Mouse (Mus musculus) thymus, postnatal 10 days (tissue): Measurements from ENCODE around the gene Maged1.
"Not testable (repeated sequence)": the region's sequence is repeated elsewhere in the genome, so short reads cannot be mapped to it uniquely, and the experiment has no call there.

ENCODE experiments used
- DNase-seq, 2 experiments: peaks; one replicate each; pipeline ENCODE4 v3.0.0; 2021; ENCODE audit warnings: low spot score in 2 of 2

Gene Maged1

GRCm38 (mm10) chrX:94541918-94542355 is at the start of gene Maged1:
Maged1 (minus strand) TSS chrX:94542143.
- peak; percentile 17 to 24 for DNase-seq

- no peak for DNase-seq
Measured at GRCm38 (mm10) chrX:94580251-94580650, 38.3 kb upstream of the Maged1 start.

- no peak for DNase-seq
Measured at GRCm38 (mm10) chrX:94564694-94565093, 22.8 kb upstream of the Maged1 start.

- DNase-seq: no peak
Measured at GRCm38 (mm10) chrX:94562392-94562791, 20.4 kb upstream of the Maged1 start.

GRCm38 (mm10) chrX:94548227-94548626 is 6.3 kb upstream of the Maged1 start:
- no peak for DNase-seq

GRCm38 (mm10) chrX:94545941-94546340 is 4.0 kb upstream of the Maged1 start:
- DNase-seq: no peak

- no peak for DNase-seq
Measured at GRCm38 (mm10) chrX:94544923-94545322, 3.0 kb upstream of the Maged1 start.

- no peak for DNase-seq
Measured at GRCm38 (mm10) chrX:94542536-94542935, 593 bp upstream of the Maged1 start.

GRCm38 (mm10) chrX:94541206-94541605 is 737 bp downstream of the Maged1 start:
- no peak for DNase-seq

- no peak for DNase-seq
Measured at GRCm38 (mm10) chrX:94540341-94541201, 1.4 kb downstream of the Maged1 start.

GRCm38 (mm10) chrX:94534346-94534745 is 7.6 kb downstream of the Maged1 start:
- no peak for DNase-seq

- DNase-seq: no peak
Measured at GRCm38 (mm10) chrX:94530301-94530700, 11.6 kb downstream of the Maged1 start.

GRCm38 (mm10) chrX:94522166-94522565 is 19.8 kb downstream of the Maged1 start:
- DNase-seq: no peak

GRCm38 (mm10) chrX:94508442-94508819 is 33.5 kb downstream of the Maged1 start:
- DNase-seq: no peak

- DNase-seq: not testable (repeated sequence)
Measured at GRCm38 (mm10) chrX:94507698-94508441, 34.1 kb downstream of the Maged1 start.

- no peak for DNase-seq
Measured at GRCm38 (mm10) chrX:94486001-94486792, 55.7 kb downstream of the Maged1 start.
